Mouse (Mus musculus): ENCODE measurements around the gene Blzf1. TPM values are rescaled to one million over a fixed set of nuclear protein-coding genes. Genes with fewer than 3 reads are reported as not detected.
A peak's percentile ranks its signal among the peaks of the same experiment; 100 is the strongest.

Blzf1 gene
- polyA plus RNA-seq, 1 experiment, result 18.4 TPM

DNA sequence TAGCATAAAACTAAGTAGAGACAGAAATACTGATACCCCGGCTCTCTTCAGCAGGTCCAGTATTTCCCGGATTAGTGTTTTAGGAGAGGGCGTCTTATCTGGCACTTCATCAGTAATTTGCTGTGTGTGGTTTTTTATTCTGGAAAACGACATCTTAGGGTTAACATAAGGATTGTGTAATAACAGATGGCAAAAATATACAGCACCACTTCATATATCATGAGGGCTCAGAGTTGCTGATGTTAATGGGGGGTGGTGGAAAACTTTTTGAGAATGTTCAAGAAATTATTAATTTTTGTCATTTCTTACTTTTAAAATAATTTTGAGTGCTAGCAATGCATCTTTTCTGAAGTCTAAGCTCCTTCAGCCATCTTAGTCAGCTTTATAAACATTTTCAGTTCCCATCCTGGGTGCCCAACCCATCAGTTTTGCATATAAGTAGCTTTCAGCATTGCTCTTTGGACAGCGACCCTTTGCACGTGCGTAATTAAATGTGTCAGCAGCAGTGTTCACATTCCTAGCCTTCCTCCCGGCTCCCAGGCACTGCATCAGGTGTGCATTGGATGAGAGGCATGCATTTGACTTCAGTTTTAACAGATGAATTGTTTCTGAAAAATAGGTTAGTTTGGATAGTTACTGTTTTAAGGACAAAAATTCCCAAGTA lies 15.8 kb upstream of the Blzf1 start:
- Histone ChIP-seq H3K4me3 (ENCODE audit: insufficient read depth, low read length) (no peak overlapping the region), H3K27ac (ENCODE audit: insufficient read depth, low read length) (no peak overlapping the region), H3K4me1 (ENCODE audit: control insufficient read depth, insufficient read depth, low read length) (no peaks in the 10 kb centered on the region; the same call in 1 of the 2 replicates)
- TF ChIP-seq POLR2A (IDR thresholded peaks at IDR 0.05; ENCODE audit: extremely low read depth, insufficient read depth, low read length) (no peak), CTCF (IDR thresholded peaks at IDR 0.05; ENCODE audit: extremely low read depth, insufficient read depth, low read length) (no peak)

GRCm38 (mm10) chr1:164321408-164321807 lies 14.1 kb upstream of the Blzf1 start:
- Histone ChIP-seq H3K4me3 (ENCODE audit: insufficient read depth, low read length) (peak overlapping the region; percentile 15; the same call in 1 of the 2 replicates), H3K27ac (ENCODE audit: insufficient read depth, low read length) (peak overlapping the region; percentile 62; the same call in 1 of the 2 replicates), H3K4me1 (ENCODE audit: control insufficient read depth, insufficient read depth, low read length) (no peaks in the 10 kb centered on the region)
- TF ChIP-seq POLR2A (IDR thresholded peaks at IDR 0.05; ENCODE audit: extremely low read depth, insufficient read depth, low read length), result no peak
- TF ChIP-seq CTCF (IDR thresholded peaks at IDR 0.05; ENCODE audit: extremely low read depth, insufficient read depth, low read length), result no peak

DNA sequence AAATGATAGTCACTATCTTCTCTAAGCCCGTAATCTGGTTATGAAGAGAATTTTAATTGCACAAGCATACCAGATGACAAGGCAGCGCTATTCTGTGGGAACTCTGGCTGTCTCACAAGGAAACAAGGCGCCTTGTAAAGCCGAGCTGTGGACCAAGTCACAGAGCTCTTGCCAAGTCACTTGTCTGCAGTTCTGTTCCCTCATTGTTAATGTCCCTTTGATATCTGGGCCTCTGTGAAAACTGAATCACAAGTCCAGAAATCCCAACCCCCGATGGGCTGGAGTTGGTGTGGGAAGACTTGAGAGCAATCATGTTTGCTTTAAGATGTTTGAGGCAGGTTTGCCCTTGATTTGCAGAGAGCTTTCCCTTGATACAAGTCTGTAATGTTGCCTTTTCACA lies 13.4 kb upstream of the Blzf1 start:
- no peak overlapping the region for H3K4me3 ChIP-seq (ENCODE audit: insufficient read depth, low read length)
- no peaks in the 10 kb centered on the region for H3K4me1 ChIP-seq (ENCODE audit: control insufficient read depth, insufficient read depth, low read length)
- TF ChIP-seq POLR2A (IDR thresholded peaks at IDR 0.05; ENCODE audit: extremely low read depth, insufficient read depth, low read length) (no peak), CTCF (IDR thresholded peaks at IDR 0.05; ENCODE audit: extremely low read depth, insufficient read depth, low read length) (no peak)
- H3K27ac ChIP-seq (ENCODE audit: insufficient read depth, low read length), result no peak overlapping the region

DNA sequence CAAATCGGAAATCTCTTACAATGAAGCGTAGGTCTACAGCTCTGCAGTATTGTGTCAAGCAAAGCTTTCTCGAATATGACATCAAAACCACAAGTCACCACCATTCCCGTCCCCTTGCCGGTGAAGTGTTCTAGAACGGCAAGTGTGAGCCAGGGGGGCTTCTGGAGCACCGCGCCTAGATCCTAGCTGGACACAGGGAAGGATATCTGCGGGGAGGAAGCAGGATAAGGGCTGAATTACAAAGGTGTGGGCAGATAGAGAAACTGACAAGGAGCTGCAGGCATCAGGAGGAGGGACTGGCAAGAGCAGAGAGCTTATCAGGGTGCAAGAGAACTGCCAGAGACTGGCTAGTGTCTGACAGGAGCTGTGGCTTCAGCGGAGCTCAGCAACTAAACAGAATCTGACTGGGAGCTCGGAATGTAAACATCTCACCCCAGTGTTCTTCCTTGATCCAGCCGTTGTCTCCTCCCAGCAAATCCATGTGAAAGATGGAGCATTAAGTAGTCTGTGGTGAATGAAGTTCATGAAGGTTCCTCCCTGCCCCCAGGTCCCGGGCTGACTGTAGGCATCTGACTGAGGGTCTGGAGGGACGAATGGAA lies 12.4 kb upstream of the Blzf1 start:
- Histone ChIP-seq H3K4me1 (ENCODE audit: control insufficient read depth, insufficient read depth, low read length) (no peaks in the 10 kb centered on the region), H3K27ac (ENCODE audit: insufficient read depth, low read length) (no peak overlapping the region), H3K4me3 (ENCODE audit: insufficient read depth, low read length) (no peak overlapping the region)
- TF ChIP-seq POLR2A (IDR thresholded peaks at IDR 0.05; ENCODE audit: extremely low read depth, insufficient read depth, low read length), result no peak
- no peak for TF ChIP-seq CTCF (IDR thresholded peaks at IDR 0.05; ENCODE audit: extremely low read depth, insufficient read depth, low read length)

DNA sequence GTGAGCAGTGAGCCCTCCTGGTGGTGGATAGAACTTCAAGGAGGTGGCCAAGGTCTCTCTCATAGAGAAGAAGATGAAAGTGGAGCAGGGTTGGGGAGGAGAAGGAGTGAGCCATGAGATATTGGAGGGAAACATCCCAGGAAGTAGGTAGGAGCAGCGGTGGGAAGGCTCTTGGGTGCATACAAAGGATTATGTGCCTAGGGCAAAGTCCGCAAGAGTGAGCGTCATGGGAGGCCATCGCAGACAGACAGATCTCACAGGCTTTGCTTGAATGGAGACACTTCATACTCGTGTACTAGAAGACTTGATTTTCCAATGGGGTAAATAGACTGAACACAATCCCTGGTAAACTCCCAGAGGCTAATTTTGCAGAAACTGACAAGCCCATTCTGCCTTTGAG lies 11.2 kb upstream of the Blzf1 start:
- TF ChIP-seq CTCF (IDR thresholded peaks at IDR 0.05; ENCODE audit: extremely low read depth, insufficient read depth, low read length) (no peak), POLR2A (IDR thresholded peaks at IDR 0.05; ENCODE audit: extremely low read depth, insufficient read depth, low read length) (no peak)
- Histone ChIP-seq H3K4me1 (ENCODE audit: control insufficient read depth, insufficient read depth, low read length) (no peaks in the 10 kb centered on the region), H3K4me3 (ENCODE audit: insufficient read depth, low read length) (no peak overlapping the region), H3K27ac (ENCODE audit: insufficient read depth, low read length) (no peak overlapping the region)

- Histone ChIP-seq H3K4me3 (ENCODE audit: insufficient read depth, low read length) (no peak overlapping the region), H3K4me1 (ENCODE audit: control insufficient read depth, insufficient read depth, low read length) (no peaks in the 10 kb centered on the region), H3K27ac (ENCODE audit: insufficient read depth, low read length) (no peak overlapping the region)
- TF ChIP-seq POLR2A (IDR thresholded peaks at IDR 0.05; ENCODE audit: extremely low read depth, insufficient read depth, low read length), result no peak
These were observed 10.0 kb upstream of the Blzf1 start for GRCm38 (mm10) chr1:164317261-164317660.

- Histone ChIP-seq H3K4me1 (ENCODE audit: control insufficient read depth, insufficient read depth, low read length) (no peaks in the 10 kb centered on the region), H3K4me3 (ENCODE audit: insufficient read depth, low read length) (no peak overlapping the region), H3K27ac (ENCODE audit: insufficient read depth, low read length) (no peak overlapping the region)
- TF ChIP-seq CTCF (IDR thresholded peaks at IDR 0.05; ENCODE audit: extremely low read depth, insufficient read depth, low read length), result peak; percentile 99
- TF ChIP-seq POLR2A (IDR thresholded peaks at IDR 0.05; ENCODE audit: extremely low read depth, insufficient read depth, low read length), result no peak
These were observed 9.4 kb upstream of the Blzf1 start for GRCm38 (mm10) chr1:164316697-164317096.

DNA sequence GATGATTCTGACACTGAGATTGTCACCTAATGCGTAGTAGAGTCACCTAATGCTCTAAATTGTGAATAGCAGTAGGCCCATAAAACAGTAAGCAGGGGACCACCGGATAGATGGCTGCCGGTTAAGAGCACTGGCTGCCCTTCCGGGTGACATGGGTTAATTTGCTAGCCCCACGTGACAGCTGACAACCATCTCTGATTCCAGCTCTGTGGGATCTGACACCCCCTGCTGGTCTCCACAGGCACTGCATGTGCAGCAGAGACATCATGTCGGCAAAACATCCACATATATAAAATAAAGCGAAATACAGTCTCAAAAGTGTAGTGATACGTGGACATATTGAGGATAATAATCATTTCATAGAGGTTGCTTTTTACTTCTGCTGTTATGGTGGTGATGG lies 8.0 kb upstream of the Blzf1 start:
- Histone ChIP-seq H3K4me3 (ENCODE audit: insufficient read depth, low read length) (no peak overlapping the region), H3K27ac (ENCODE audit: insufficient read depth, low read length) (no peak overlapping the region), H3K4me1 (ENCODE audit: control insufficient read depth, insufficient read depth, low read length) (no peaks in the 10 kb centered on the region)
- TF ChIP-seq POLR2A (IDR thresholded peaks at IDR 0.05; ENCODE audit: extremely low read depth, insufficient read depth, low read length) (no peak), CTCF (IDR thresholded peaks at IDR 0.05; ENCODE audit: extremely low read depth, insufficient read depth, low read length) (peak; percentile 56)

- Histone ChIP-seq H3K4me3 (ENCODE audit: insufficient read depth, low read length) (no peak overlapping the region), H3K4me1 (ENCODE audit: control insufficient read depth, insufficient read depth, low read length) (no peaks in the 10 kb centered on the region), H3K27ac (ENCODE audit: insufficient read depth, low read length) (no peak overlapping the region)
- no peak for TF ChIP-seq CTCF (IDR thresholded peaks at IDR 0.05; ENCODE audit: extremely low read depth, insufficient read depth, low read length)
These were observed 6.8 kb upstream of the Blzf1 start for GRCm38 (mm10) chr1:164314085-164314484.

DNA sequence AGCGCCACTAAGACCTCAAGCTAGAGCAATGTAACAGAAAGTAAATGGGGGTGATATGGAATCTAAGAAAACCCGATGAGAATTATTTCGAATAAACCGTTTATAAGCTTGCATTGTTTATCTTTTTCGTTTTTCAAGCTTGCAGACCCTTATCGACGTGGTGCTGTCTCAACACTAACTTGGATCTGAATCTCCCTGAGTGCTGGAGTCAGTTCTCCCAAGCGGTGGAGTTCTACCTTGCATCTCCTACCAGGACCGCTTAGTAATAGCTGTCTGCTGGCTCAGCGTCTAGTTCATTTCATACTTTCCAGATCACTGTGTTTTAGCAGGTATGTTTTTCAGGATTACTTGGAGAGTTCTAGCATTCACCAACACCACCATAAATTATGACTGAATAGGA lies 633 bp upstream of the Blzf1 start:
- peak overlapping the region; percentile 74 for H3K4me3 ChIP-seq (ENCODE audit: insufficient read depth, low read length)
- H3K27ac ChIP-seq (ENCODE audit: insufficient read depth, low read length), result no peak overlapping the region
- TF ChIP-seq CTCF (IDR thresholded peaks at IDR 0.05; ENCODE audit: extremely low read depth, insufficient read depth, low read length), result no peak
- TF ChIP-seq POLR2A (IDR thresholded peaks at IDR 0.05; ENCODE audit: extremely low read depth, insufficient read depth, low read length), result no peak
- H3K4me1 ChIP-seq (ENCODE audit: control insufficient read depth, insufficient read depth, low read length), result peaks cover 2% of the 10 kb centered on the region; the same call in 1 of the 2 replicates
